Mouse (Mus musculus): ENCODE measurements around the gene Eef2.
"Not testable (repeated sequence)": the region's sequence is repeated elsewhere in the genome, so short reads cannot be mapped to it uniquely, and the experiment has no call there.

Gene Eef2

DNA sequence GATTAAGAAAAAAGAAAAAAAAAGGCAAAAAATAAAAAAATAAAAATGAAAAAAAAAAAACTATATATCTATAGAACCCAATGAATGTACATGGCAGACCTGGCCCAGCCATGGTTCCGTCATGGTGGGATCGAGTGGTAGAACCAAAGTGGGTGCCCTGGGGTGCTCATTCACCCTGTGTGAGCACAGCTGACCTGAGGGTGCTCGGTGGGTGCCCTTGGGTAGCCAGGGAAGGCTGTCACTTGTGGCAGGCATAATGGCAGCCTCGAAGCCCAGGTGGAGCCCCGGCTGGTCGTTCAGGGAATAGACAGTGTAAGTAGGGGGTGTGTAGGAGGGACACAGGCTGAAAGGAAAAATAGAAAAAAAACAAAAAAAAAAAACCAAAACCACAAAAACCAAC, 25.2 kb upstream of the Eef2 start:
- DNase-seq: no peak

DNA sequence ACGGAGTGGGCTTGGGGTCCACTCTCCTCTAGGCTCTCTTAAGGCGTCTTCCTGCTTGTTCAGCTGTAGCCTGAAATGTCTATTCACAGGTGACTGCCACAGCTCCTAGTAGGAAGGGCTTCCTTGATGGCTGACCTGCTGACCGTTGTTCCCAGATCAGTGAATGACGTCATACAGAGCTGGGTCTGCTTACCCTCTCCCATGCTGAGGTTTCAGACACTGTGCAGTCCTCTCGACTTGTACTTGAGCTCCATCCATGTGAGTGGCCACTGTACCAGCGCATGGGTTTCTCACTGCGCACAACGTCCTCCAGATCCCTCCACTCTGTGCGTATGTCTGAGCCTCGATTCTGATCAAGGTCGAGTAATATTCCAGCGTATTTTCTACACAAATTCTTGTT, 23.8 kb upstream of the Eef2 start:
- no peak for DNase-seq

DNA sequence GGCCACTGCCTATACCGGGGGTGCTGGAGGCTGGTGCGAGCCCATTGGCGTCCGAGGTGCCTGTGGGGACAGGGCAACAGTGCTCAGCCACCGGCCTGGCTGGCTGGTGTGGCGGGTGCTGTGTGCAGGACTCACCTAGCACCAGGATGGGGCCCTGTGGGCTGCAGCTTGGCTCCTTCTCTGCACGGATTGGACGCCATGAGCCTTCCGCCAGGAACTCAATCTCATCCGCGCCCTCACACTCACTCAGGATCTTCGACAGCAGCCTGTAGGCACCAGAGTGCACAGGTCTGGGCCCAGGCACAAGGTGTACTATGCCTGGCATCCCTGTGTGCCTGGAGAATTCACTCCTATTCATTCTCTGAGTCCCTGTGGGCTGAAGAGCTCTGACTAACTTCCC, 22.1 kb upstream of the Eef2 start:
- no peak for DNase-seq

DNA sequence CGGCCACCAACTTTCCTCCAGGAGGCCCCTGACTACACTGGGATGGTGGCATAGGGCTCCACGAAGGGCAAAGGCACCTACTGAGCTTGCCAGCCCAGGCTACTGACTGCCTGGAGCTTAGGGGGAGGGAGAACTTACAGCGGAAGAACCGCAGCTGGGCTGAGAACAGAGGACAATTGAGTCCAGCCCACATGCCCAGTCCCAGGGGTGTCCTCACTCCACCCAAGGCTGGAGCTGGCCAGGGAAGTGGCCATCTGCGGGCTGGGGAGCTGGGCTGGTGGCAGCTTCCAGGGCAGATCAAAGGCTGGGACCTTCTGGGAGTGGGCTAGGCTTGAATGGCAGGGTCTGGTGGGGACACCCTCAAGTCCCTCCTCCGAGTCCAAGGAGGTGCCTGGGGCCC, 21.7 kb upstream of the Eef2 start:
- no peak for DNase-seq

DNA sequence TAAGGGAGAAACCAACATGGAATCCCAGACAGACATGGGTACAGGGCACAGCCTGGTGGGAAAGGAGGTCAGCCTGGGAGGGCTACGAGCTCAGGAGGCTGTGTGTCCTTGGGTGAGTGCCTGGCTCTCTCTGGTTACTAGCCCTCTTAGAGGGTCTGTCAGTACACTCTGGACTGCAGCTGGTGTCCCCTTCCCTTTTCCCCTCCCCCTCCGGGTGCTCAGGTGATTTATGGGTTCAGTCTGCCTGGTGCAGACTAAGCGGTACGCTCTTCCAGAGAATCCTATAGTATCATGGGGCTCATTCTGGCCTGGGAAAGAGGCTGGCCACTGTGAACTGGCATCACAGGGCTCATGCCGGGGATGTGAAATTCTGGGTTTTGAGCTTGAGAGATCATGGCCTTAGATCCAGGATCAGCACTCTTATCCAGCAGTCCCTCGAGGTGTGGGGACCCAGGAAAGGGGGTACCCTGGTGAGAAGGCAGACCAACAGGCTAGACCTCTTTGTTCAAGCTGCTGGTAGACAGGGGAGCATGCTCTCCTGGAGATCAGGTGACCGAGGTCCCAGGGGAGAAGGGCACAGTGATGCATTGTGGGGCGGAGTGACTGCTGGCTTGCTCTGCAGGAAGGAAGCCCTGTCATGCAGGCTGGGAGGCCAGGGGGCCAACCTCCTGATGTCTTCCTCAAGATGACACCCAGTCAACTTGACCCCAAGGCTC, 14.7 kb upstream of the Eef2 start:
- DNase-seq: peak; percentile 95

DNA sequence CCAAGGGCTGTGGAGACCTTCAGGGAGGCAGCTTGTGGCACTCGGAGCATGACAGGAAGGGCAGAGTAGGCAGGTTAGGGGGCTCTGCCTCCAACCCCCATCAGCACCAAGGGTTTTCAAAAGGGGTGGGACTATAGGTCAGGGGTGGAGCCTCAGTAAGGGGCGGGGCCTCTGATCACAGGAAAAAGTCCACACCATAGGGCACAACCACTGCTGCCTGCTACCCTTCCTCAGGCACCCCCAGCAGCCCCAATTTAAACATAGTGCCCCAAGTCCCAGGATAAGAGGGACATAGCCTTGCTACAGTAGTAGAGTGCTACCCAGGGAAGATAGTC, 14.1 kb upstream of the Eef2 start:
- no peak for DNase-seq

DNA sequence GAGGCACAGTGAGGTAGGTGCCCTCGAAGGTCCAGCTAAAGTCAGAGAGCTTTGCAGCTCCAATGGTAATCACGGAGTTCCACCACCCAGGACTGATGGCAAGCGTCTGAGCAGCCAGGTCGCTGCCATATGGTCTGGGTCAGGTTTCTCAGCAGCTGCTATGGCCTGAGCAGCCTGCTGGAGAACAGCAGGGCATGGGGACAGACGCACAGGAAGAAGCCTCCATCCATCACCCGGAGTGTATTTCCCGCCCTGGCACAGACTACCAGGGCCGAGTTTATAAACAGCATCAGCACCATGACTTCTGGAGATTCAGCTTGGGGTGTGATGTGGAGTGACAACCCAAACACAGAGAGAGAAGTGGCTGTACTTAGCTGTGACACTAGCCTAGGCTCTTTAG, 11.3 kb upstream of the Eef2 start:
- DNase-seq: no peak

DNA sequence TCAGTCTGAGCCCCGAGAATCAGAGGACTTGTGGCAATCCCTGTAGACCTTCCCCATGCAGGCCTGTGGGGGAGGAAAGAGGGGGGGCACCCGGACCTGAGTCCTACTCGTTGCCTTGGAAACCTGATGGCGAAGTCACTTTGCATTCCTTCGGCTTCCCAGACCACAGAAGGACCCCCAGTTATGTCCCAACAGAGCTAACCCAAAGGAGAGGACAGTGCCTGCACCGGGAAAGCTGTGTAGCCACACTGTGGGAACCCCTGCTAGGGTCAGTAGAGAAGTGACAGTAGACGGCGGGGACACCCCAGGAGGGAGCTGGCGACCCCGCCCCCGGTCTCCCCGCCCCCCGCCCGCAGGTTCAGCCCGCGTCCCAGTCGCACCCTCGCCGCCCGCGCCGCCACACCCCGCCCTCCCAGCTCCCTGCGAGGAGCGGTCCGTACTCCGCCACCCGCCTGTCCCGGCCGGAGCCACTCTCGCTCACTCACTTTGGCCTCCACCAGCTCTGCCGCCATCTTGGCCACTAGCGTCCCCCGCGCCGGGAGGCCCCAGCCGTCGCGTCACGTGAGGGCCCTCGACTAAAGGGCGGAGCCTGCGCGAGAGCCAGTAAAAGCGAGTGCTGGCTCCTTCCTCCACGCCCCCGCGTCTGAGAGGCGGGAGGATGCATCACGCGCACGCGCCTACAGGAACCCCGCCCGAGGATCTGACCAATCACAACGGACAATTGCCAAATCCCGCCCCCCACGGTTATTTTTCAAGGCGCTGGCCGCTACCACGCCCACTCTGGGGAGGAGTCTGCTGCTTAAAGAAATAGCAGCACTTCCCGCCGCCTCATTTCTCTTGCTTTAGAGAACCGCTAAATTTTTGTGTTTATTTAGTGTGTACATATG, 9.0 kb upstream of the Eef2 start, which contains the start of gene Pias4:
TSS of gene Pias4 (minus strand) at position 724 of the 887 bp plus-strand sequence.
- DNase-seq: peak; percentile 100

DNA sequence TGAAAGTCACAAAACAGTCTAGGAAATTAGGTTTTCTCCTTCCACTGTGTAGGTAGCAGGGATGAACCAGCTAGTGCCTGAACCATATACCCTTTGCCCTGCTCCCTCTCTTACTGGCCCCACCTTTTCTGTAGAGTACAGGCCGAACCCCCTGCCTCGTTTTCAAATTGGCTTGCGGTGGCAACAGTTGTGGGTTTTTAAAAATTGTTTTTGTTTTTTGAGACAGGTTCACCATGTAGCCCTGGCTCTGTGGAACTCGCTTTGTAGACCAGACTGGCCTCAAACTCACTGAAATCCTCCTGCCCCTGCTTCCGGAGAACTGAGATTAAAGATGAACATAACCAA, 8.4 kb upstream of the Eef2 start:
- DNase-seq: no peak

DNA sequence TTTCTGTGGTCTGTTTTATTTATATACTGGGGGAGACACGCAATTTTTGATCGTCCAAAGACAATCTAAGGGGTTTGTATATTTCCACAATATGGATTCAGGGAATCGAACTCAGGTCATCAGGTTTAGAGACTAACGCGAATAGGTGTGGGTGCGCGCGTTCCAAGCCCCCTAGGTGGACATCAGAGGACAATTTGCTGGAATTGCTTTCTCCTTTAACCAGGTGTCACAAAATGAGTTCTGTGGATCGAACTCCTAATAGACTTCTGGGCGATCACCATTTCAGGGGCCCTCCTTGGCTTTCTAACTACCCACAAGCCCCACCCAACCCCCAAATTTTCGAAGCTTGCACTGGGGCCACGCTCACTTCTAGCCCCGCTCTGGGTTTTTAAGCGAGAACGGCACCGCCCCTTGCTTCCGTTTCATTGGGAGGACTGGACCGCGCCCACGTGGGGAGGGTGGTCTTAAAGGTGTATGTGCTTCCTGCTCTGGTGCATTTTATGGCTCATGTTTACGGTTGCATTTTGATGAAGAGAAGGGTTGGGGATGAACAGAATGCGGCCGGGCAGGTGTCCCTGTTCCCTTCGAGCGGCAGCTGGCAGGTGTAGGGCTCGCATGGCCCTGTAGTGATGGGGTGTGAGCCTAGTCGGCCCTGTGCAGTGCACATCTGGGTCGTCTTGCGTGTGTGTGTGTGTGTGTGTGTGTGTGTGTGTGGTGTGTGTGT, 7.7 kb upstream of the Eef2 start:
- DNase-seq: peak; percentile 99

DNA sequence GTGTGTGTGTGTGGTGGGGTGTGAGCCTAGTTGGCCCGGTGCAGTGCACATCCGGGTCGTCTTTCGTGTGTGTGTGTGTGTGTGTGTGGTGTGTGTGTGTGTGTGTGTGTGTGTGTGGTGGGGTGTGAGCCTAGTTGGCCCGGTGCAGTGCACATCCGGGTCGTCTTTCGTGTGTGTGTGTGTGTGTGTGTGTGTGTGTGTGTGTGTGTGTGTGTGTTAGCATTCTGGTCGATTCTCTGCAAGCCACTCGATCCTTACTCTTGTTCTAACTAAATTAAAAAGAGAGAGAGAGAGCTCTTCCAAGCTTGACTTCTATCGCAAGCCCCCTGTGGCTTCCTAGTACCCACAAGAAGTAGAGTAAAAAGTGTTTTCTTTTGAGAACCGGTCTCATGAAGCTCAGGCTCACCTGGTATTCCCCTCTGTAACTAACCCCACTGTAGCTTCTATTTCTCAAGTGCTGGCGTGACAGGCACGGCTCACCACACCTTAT, 7.0 kb upstream of the Eef2 start:
- DNase-seq: not testable (repeated sequence)

DNA sequence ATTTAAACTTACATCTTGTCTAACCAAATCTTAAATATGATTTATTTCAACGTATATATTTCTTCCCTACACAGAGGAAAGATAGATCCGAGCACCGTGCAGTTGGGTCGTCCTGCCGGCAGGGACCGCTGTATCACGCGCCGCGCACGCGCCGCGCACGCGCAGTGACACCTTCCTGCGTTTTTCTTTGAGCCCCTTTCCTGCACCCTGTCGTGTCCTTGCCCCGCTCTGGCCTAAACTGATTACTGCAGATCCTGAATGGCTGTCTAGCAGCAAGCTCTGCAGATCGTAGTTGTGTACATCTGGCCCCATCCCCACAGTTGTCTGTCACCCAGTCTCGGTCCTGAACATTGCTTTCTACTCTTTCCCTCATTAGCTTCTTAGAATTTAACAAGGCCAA, 3.3 kb upstream of the Eef2 start:
- peak; percentile 97 for DNase-seq

DNA sequence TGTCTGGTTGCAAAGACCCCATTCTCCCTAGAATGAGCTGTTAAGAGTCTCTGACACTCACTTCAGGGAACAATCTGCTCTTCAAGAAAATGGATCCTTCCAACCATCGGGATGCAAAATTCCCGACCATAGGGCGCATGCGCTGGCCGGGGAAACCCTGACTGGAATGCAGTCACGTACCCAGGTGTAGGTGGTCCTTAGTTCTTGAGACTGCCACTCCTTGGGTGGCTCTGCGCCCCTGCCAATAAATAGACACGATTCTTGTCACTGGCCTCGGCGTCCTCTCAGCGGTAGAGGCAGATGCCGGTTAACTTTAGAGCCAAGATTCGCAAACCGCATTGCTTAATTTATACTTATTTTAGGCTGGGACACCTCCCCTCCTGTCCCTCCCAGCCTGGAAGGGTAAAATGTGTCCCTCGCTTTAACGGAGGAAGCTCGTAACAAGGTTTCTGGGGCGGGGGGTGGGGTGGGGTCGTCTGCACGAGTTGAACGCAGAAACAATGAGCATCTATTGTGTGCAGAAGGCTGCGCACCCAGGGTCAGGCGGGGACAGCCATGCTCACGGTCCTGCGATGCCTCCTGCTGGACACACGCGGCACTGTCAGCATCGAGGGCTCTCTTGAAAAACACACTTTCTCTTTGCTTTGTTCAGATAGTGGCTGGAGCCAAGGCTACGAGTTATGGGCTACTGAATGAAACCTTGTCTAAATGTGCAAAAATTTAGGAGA, 1.6 kb upstream of the Eef2 start:
- DNase-seq: peak; percentile 98

DNA sequence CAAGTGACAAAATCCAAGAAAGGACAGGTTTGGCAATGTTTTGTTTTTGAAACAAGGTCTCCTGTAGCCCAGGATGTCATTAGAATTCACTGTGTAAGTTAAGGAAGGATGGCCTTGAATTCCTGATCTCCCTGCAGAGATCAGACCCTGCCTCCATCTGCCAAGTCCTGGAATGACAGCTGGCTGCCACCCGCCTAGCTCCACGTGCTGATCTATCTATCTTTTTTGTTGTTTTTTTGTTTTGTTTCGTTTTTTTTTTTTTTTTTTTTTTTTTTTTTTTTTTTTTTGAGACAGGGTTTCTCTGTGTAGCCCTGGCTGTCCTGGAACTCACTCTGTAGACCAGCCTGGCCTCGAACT, 1.1 kb upstream of the Eef2 start:
- DNase-seq: peak; percentile 95

DNA sequence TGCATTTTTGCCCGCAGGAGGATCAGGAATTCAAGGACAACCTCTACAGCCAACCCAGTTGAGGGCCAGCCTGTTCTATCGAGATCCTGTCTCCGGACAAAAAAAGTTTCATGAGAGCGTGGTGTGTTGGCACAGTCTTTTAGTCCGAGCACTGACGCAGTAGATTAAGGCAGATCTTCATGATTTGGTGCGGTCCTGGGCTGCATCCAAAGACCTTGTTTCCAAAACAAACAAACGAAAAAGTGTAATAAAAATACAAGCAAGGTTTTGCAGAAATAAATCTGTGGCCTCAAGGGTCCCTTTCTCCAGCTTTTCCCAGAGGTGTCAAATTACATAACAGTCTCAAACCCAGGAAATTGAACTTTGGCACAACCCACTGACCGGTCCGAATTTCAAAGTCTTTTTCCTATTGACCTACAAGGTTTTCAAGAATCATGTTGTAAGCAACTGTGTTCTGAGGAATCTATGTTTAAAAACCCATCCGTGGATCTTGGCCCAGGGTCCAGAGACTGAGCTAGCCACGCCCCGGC, 430 bp upstream of the Eef2 start:
- peak; percentile 97 for DNase-seq

DNA sequence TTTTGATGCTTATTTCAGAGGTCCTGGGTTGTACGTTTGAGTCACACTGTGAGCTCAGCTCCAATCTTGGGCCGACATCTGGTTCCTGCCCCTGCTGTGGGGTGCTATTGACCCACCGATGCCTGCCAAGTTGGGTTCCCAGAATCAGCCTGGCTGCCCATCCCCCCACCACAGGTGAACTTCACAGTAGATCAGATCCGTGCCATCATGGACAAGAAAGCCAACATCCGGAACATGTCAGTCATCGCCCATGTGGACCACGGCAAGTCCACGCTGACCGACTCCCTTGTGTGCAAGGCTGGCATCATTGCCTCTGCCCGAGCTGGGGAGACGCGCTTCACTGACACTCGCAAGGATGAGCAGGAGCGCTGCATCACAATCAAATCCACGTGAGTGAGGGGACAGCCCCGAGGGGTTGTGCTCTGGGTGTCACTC, 1.1 kb downstream of the Eef2 start:
- peak; percentile 97 for DNase-seq

DNA sequence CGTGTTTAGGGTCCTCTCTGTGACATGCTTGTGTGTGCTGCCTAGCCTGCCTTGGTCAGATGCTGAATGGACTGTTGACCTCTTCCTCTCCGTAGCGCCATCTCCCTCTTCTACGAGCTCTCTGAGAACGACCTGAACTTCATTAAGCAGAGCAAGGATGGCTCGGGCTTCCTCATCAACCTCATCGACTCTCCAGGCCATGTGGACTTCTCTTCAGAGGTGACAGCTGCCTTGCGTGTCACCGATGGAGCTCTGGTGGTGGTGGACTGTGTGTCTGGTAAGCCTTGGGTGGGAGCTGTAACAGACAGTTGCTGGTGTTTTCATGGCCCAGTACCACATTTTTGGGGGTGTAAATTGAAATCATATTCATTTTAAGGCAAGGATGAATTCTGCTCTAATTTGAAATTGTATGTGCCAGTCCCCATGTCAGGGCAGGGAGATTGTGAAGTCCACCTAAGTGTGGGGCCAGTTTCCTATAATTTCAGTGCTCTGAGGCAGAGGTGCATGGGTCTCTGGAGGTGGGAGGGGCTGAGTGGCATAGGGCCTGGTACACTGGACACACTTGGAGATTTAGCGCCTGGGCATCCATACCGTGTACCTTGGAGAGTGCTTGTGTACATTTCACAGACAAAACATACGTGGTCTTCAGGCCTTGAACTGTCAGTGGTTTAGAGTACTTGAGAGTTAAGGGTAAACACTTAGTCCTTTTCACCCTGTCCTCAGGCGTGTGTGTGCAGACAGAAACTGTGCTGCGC, 1.7 kb downstream of the Eef2 start:
- peak; percentile 97 for DNase-seq

DNA sequence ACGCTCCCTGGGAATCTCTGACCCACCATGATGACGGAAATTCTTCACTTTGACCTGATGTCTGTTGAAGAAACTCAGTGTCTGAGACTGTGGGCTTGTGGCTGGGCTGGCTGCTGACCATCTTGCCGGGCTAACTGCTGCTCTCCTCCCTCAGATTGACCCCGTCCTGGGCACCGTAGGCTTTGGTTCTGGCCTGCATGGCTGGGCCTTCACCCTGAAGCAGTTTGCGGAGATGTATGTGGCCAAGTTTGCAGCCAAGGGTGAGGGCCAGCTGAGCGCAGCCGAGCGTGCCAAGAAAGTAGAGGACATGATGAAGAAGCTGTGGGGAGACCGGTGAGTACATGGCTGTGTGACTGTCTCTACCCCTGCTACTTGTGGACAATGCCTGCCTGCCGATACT, 2.5 kb downstream of the Eef2 start:
- DNase-seq: no peak

DNA sequence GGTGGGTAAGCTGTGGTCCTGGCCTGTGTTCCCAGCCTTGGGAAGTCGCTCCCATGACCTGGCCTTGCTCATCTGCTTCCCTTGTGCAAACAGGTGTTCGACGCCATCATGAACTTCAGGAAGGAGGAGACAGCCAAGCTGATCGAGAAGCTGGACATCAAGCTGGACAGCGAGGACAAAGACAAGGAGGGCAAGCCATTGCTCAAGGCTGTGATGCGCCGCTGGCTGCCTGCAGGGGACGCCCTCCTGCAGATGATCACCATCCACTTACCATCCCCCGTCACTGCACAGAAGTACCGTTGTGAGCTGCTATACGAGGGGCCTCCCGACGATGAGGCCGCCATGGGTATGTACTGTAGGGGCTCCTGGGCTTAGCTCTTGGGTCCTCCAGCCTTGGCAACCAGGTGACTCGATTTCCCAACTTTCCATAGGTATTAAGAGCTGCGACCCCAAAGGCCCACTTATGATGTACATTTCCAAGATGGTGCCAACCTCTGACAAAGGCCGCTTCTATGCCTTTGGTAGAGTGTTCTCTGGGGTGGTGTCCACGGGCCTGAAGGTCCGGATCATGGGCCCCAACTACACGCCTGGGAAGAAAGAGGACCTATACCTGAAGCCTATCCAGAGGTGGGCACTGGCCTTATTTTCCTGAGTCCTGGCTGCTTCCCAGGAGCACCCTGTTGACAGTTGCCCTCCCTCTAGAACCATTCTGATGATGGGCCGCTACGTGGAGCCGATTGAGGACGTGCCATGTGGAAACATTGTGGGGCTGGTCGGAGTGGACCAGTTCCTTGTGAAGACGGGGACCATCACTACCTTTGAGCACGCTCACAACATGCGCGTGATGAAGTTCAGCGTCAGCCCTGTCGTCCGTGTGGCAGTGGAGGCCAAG, 3.3 kb downstream of the Eef2 start:
- DNase-seq: no peak

DNA sequence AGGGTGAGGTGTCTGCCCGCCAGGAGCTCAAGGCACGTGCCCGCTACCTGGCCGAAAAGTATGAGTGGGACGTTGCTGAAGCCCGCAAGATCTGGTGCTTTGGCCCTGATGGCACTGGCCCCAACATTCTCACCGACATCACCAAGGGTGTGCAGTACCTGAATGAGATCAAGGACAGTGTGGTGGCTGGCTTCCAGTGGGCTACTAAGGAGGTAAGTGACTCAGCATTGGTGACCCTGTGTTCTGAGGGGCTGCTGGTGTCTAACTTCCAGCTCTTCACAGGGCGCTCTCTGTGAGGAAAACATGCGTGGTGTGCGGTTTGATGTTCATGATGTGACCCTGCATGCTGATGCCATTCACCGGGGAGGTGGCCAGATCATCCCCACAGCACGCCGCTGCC, 4.5 kb downstream of the Eef2 start:
- DNase-seq: no peak

DNA sequence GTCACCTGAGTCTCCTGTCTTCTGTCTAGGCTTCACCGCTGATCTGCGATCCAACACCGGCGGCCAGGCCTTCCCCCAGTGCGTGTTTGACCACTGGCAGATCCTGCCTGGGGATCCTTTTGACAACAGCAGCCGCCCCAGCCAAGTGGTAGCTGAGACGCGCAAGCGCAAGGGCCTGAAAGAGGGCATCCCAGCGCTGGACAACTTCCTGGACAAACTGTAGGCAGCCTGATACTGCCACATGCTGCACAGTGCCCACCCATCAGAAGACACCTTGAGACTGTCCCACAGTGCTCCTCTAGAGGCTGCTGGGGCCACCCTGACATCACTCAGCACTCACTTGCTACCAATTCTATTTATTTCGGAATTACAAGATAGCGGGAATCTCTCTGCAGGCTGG, 5.4 kb downstream of the Eef2 start:
- peak; percentile 95 for DNase-seq

Measured in heart, adult 11 months (tissue).